Mouse (Mus musculus): ENCODE measurements around the gene Vmn1r196. TPM values are rescaled to one million over a fixed set of nuclear protein-coding genes. Genes with fewer than 3 reads are reported as not detected.
A peak's percentile ranks its signal among the peaks of the same experiment; 100 is the strongest.
"Not testable (repeated sequence)": the region's sequence is repeated elsewhere in the genome, so short reads cannot be mapped to it uniquely, and the experiment has no call there.

Gene Vmn1r196
- not detected in 2 replicates for polyA plus RNA-seq (2012; rRNA removed)

DNA sequence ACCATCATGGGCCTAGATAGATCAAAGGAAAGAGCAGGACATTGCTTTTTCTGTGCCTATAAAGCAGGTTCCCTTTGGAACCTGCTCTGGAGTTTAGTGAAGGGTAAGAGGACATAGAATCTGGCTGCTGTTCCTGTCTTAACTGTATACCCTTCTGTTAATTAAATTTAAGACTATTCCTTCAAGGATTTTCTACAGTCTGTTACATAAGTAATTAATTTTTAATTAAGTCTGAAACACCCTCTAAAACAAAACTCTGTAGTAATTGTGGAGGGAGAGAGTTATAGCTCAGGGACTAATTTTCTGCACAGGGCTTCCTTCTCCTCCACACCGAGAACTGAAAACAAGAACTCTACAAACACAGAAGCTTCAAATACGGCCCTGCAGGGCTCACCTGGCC is at the start of gene Vmn1r196:
Gene Vmn1r196 (plus strand): TSS at position 301 of the 400 bp plus-strand sequence.
- DNase-seq (ENCODE audit: extremely low spot score in 1 of 2, low spot score in 1 of 2) = no peak

DNA sequence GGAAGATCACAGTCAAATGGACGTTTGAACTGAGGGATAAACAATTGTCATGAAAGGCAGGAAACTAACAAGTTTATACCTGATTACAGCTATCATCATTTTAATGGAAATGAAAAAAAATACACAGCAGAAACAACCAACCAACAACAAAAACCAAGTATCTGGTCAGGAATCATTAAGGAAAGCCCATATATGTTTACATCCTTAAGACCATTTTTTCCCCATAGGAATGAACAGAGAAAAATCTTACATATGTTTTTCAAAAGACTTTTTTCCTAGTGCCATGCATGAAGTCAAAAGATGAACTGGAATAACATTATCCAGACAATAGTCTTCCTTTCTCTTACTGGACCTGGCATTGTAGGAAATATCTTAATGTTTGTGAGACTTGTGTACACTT is 45.8 kb upstream of the Vmn1r196 start, which contains the start of gene Vmn1r194:
Gene Vmn1r194 (plus strand): TSS at position 301 of the 400 bp plus-strand sequence.
- DNase-seq (ENCODE audit: extremely low spot score in 1 of 2, low spot score in 1 of 2) = no peak

DNA sequence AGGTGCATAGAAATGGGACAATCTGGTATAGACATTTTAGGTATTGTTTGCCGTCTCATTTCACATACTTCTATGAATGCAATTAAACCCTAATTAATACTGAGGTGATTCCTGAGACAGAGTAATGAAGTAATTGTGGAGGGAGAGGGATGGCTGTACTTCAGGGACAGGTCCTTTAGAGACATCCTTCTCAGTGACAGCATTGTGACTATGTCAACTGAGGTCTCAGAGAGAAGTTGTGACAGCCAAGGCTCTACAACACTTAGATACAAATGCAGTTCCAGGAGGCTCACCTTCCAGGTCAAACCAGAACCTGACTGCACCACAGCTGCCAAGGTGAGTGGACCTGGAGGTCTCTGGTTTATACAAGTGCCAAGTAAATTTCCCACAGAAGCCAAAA is 19.5 kb upstream of the Vmn1r196 start, which contains the start of gene Vmn1r195:
Gene Vmn1r195 (plus strand): TSS at position 301 of the 400 bp plus-strand sequence.
- not testable (repeated sequence) for DNase-seq (ENCODE audit: extremely low spot score in 1 of 2, low spot score in 1 of 2)

DNA sequence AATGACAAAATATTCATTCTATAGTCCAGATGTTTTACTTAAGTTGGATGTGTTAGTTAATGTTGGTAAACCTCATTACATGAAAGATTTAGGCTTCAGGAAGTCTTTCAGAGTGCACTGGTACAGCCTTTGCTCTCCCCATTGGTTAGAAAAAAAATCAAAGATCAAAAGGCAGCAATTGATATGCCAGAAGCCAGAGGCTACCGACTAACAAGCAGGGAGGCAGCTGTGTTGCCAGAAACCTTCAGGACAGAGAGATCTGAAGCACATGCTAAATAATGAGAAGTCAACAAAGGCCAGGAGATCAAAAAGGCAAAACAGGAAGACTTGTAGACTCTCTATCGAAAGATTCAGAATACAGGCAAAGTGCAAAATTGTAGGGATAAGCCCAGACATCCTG is 18.0 kb upstream of the Vmn1r196 start:
- DNase-seq (ENCODE audit: extremely low spot score in 1 of 2, low spot score in 1 of 2) = no peak

DNA sequence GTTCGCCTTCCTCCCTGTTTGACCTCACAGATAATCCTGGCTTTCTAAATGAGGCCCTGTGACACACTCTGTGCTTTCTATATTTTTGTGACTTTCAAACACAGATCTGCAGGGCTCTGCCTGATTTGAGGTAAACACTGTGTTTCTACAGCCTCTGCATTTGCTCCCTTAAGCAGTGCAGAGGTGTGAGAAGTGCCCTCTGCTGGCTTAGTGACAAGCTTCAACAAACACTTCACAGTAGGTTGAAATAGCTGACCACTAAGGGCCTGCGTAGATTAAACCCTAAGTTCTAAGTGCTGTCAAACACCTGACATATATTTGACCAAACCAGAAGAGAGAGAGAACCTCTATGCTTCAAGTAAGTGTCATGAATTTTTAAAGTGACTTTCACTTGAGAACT is 5.1 kb upstream of the Vmn1r196 start:
- DNase-seq (ENCODE audit: extremely low spot score in 1 of 2, low spot score in 1 of 2) = no peak

GRCm38 (mm10) chr13:22308075-22308474 is 18.4 kb downstream of the Vmn1r196 start:
- DNase-seq (ENCODE audit: extremely low spot score in 1 of 2, low spot score in 1 of 2) = not testable (repeated sequence)

- DNase-seq (ENCODE audit: extremely low spot score in 1 of 2, low spot score in 1 of 2) = no peak
These were observed 25.6 kb downstream of the Vmn1r196 start for GRCm38 (mm10) chr13:22315361-22315760.

GRCm38 (mm10) chr13:22317366-22317765 is 27.6 kb downstream of the Vmn1r196 start:
- no peak for DNase-seq (ENCODE audit: extremely low spot score in 1 of 2, low spot score in 1 of 2)

DNA sequence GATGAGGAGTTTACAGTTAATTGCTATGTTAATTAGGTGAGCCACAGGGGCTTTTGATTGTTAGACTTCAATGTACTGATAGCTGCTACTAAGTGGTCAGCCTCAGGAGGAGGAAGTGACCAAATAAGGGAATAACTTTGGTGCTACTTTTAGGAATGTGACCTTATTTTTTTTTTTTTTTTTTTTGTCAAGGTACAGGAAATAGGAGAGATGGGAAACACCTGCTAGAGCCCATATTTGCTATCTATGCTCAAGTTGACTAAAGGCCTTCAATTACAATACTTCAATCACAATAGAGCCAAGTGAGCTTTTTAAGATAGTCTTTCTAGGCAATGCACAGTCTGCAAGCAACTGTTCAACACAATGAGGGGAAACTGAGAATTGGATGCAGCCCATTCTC is 30.4 kb downstream of the Vmn1r196 start:
- DNase-seq (ENCODE audit: extremely low spot score in 1 of 2, low spot score in 1 of 2) = no peak

DNA sequence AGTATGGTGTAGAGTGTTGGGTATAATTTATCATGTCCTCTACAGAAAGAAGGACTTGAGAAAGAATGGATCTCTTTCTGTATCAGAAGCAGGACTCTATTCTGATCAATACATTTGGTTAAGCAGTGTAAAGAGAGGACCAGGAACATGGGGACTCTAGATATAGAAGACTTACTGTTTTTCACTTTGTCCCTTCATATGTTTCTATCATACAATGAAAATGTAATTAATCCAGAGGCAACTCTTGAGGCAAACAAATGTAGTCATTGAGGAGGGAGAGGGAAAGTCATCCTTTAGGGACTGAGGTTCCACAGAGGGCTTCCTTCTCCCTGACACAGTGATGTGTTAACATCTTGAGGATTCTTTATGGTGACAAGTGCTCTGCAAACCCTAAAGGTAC is 34.6 kb downstream of the Vmn1r196 start, which contains the start of gene Vmn1r197:
Gene Vmn1r197 (plus strand): TSS at position 301 of the 400 bp plus-strand sequence.
- no peak for DNase-seq (ENCODE audit: extremely low spot score in 1 of 2, low spot score in 1 of 2)

DNA sequence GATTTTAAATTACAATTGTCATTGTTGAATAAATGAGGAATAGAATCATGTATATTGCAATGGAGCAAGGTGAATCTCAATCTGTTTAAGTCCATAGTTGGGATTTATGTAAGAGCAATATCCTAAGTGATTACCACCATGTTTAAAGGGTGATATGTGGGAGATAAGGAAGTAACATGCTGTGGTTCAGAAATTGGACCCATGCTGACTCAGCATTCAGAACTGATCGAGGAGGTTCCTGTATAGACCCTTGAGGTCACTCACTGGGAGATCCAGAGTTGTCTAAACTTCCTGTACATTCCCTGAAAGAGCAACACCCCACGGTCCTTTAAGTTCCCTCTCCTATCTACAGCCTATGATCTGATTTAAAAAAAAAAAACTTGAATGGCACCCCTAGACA is 43.5 kb downstream of the Vmn1r196 start:
- no peak for DNase-seq (ENCODE audit: extremely low spot score in 1 of 2, low spot score in 1 of 2)

DNA sequence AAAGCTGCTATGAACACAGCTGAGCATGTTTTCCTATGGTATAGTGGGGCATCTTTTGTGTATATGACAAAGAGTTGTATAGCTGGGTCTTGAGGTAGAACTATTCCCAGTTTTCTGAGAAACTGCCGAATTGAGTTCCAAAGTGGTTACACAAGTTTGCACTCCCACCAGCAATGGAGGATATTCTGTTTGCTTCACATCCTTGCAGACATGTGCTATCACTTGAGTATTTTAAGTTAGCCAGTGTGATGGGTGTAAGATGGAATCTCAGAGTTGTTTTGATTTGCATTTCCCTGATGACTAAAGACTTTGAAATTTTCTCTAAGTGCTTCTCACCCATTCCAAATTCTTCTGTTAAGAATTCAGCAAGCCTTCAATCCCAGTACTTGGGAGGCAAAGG is 45.8 kb downstream of the Vmn1r196 start:
- DNase-seq (ENCODE audit: extremely low spot score in 1 of 2, low spot score in 1 of 2) = peak in 1 of 2 experiments; percentile 4

Other genes starting within 250 kb of the Vmn1r196 start
- gene Hist1h4i, start 248.6 kb upstream of the Vmn1r196 start, polyA plus RNA-seq (2012; rRNA removed) = 12.2 and 13.3 TPM in 2 replicates
- gene Hist1h2ag, start 247.0 kb upstream of the Vmn1r196 start, polyA plus RNA-seq (2012; rRNA removed) = 0.36 and 0.38 TPM in 2 replicates
- gene Hist1h2bj, start 246.7 kb upstream of the Vmn1r196 start, polyA plus RNA-seq (2012; rRNA removed) = 0.78 and 1.6 TPM in 2 replicates
- not detected in 2 replicates for gene Vmn1r188, start 205.5 kb upstream of the Vmn1r196 start, polyA plus RNA-seq (2012; rRNA removed)
- gene Vmn1r189, start 184.1 kb upstream of the Vmn1r196 start, polyA plus RNA-seq (2012; rRNA removed) = not detected in 2 replicates
- not detected in 2 replicates for gene Vmn1r191, start 106.0 kb upstream of the Vmn1r196 start, polyA plus RNA-seq (2012; rRNA removed)
- gene Vmn1r192, start 98.8 kb upstream of the Vmn1r196 start, polyA plus RNA-seq (2012; rRNA removed) = not detected in 2 replicates
- not detected in 2 replicates for gene Vmn1r193, start 66.8 kb upstream of the Vmn1r196 start, polyA plus RNA-seq (2012; rRNA removed)
- not detected in 2 replicates for gene Vmn1r194, start 45.7 kb upstream of the Vmn1r196 start, polyA plus RNA-seq (2012; rRNA removed)
- gene Vmn1r195, start 19.4 kb upstream of the Vmn1r196 start, polyA plus RNA-seq (2012; rRNA removed) = not detected in 2 replicates
- not detected in 2 replicates for gene Vmn1r197, start 34.7 kb downstream of the Vmn1r196 start, polyA plus RNA-seq (2012; rRNA removed)
- gene Vmn1r198, start 60.4 kb downstream of the Vmn1r196 start, polyA plus RNA-seq (2012; rRNA removed) = not detected in 2 replicates
- not detected in 2 replicates for gene Vmn1r199, start 89.9 kb downstream of the Vmn1r196 start, polyA plus RNA-seq (2012; rRNA removed)
- gene Vmn1r200, start 100.5 kb downstream of the Vmn1r196 start, polyA plus RNA-seq (2012; rRNA removed) = 0.08 and 0.11 TPM in 2 replicates
- gene Vmn1r201, start 182.0 kb downstream of the Vmn1r196 start, polyA plus RNA-seq (2012; rRNA removed) = not detected in 2 replicates
- gene Vmn1r202, start 215.5 kb downstream of the Vmn1r196 start, polyA plus RNA-seq (2012; rRNA removed) = not detected in 2 replicates
- gene Vmn1r203, start 228.2 kb downstream of the Vmn1r196 start, polyA plus RNA-seq (2012; rRNA removed) = not detected in 2 replicates

Measured in frontal cortex, adult 2 months (tissue).